Mouse (Mus musculus): ENCODE data around the gene Gm17332.
"Not testable (repeated sequence)": the region's sequence is repeated elsewhere in the genome, so short reads cannot be mapped to it uniquely, and the experiment has no call there.

GRCm38 (mm10) chr11:31134824-31135223, 47.4 kb downstream of the Gm17332 start:
- not testable (repeated sequence) for TF ChIP-seq TAL1, GATA1 (IDR thresholded peaks at IDR 0.05; ENCODE audit: low read length)
